Mouse (Mus musculus) bone marrow macrophage, adult 2 months (primary cell): ENCODE results near the gene Gpr132. TPM values are rescaled to one million over a fixed set of nuclear protein-coding genes. Genes with fewer than 3 reads are reported as not detected.

Experiments
- H3K27ac ChIP-seq: 2 replicates; pipeline ENCODE4 v1.5.1; 2012; ENCODE audit warnings: low read depth, low read length; ENCODE audit not compliant: insufficient read depth
- H3K4me1 ChIP-seq: 2 replicates; pipeline ENCODE4 v1.6.1; 2012; ENCODE audit warnings: low read length; ENCODE audit not compliant: control insufficient read depth, insufficient read depth
- H3K4me3 ChIP-seq: 2 replicates; pipeline ENCODE4 v1.5.1; 2012; ENCODE audit warnings: mild to moderate bottlenecking, low read length, moderate library complexity; ENCODE audit not compliant: insufficient read depth
- CTCF ChIP-seq: IDR thresholded peaks from 2 replicates; pipeline ENCODE4 v1.5.1; 2012; ENCODE audit warnings: low read depth, mild to moderate bottlenecking, low read length, moderate library complexity
- POLR2A ChIP-seq: IDR thresholded peaks from 2 replicates; pipeline ENCODE4 v1.6.1; 2012; ENCODE audit warnings: mild to moderate bottlenecking, low read depth, low read length, borderline replicate concordance
- polyA plus RNA-seq: library from polyadenylated mRNA; stranded (reverse); fragments of >200 nt; gene quantifications from 2 replicates; pipeline ENCODE4 v1.2.4, GENCODE M21; 2012; ENCODE audit not compliant: missing spikeins, insufficient read depth, insufficient read length

Gene Gpr132
- polyA plus RNA-seq, 1 experiment: 42.1 TPM

DNA sequence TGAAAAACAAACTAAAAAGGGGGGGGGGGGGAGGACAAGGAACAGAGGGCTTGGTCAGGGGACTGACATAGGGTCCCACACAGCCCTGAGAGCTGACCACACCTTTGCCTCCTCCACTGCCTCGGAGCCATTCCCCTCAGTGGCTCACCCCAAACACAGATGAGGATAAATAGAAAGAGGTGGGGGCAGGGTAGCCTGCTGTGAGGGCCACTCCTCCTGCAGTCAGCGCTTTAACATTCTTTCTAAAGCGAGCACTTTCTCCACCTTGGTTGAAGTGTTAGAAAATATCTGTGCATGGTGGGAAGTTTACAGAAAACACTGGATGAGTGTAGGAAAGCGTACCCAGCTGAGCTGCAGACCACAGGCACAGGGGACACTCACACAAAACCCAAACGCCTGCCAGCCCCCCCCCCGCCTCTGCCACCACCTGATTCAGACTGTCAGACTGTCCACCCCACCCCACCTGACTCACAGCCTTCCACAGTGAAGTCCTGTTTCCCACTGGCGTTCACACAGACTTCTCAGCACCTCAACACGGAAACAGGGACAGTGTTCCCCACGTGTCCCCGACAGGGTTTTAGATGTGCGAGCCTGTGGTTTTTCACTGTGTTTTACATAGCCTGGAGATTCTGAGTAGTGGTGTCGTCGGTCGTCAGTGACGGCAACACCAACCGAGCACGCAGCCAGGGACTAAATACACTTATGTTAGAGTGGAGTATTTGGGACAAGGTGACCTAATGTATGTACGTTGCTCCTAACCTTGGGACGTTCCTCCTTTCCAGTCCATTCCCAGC lies 57.7 kb downstream of the Gpr132 start:
- Histone ChIP-seq H3K4me1 (no peaks in the 10 kb centered on the region), H3K27ac (no peak overlapping the region), H3K4me3 (no peak overlapping the region)
- TF ChIP-seq CTCF: no peak
- TF ChIP-seq POLR2A: no peak

DNA sequence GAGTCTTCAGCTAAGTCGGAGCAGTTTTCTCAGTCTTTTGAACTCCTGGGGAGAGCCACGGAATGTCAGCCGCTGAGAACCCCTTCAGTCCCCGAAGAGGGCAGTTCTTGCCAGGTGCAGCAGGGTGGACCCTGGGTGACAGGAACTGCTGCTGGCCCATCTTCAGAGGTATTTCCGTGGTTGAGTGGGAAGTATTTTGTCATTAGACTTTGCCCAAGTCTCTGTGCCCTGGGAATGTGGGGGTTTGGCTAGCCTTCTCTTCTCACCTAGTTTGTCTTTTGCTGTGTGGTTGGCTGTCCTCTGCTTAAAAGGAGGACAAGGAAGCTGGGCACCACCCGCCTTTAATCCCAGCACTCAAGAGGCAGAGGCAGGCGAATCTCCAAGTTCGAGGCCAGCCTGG lies 58.4 kb downstream of the Gpr132 start:
- peak overlapping the region; percentile 77 for H3K4me3 ChIP-seq
- TF ChIP-seq CTCF (no peak), POLR2A (no peak)
- no peak overlapping the region for H3K27ac ChIP-seq
- H3K4me1 ChIP-seq: no peaks in the 10 kb centered on the region

DNA sequence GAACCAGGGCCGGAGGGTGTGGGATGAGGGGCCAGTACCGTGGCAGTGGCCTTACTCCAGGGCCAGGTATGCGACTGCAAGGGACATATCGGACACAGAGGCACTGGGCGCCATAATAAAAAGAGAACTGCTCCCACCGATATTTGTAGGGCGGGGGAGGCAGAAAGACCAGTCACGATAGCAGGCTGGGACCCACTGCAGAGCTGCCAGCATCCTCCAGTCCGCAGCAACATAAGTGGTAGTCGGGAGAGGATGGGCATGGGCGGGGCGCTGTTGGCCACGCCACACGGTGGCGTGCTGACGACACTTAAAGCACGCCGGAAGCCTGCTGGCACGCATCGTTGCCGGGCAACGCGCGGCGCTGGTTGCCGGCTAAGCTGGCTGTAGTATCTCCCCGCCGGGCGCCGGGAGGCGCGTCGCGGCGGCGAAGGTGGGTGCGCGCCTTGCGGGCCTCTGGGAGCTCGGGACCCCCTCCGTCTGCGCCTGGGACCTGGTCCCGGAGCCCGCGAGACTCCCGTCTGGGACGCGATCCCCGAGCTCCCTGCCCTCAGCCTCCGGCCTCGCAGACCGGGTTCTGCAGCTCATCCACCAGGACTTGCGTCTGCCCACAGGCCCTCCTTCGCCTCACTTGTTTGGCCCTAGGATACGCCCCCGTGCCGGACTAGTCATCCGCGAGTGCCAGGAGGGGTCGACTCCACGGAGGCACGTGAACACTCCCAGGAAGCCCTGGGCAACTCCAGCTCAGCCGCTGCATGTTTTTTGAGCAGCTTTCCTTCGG lies 59.3 kb downstream of the Gpr132 start, which contains the start of gene Clba1:
Gene Clba1, plus strand, starts transcription at position 351 of the 778 bp plus-strand sequence.
- TF ChIP-seq CTCF (no peak), POLR2A (no peak)
- Histone ChIP-seq H3K4me3 (peak within 1 kb of the TSS; percentile 77), H3K27ac (no peak within 1 kb of the TSS), H3K4me1 (no peaks in the 10 kb centered on the region)

DNA sequence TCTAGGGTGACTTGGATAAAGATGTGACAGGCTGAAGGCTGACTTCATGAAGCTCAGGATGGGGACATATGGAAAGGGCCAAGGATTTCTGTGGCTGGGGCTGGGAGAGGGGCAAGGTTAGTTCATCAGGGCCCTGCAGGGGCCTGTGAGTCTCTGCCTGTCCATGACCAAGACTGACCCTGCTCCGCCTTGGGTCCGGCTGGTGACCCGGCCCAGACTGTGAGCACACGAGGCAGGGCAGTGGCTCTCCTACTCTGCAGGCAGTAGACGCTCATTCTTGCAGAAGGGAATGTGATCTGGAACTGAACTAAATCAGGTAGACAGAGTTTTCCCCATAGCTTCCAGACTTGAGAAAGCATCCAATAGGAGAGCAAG lies 59.8 kb downstream of the Gpr132 start:
- H3K4me3 ChIP-seq: no peak overlapping the region
- H3K27ac ChIP-seq: no peak overlapping the region
- H3K4me1 ChIP-seq: no peaks in the 10 kb centered on the region
- TF ChIP-seq POLR2A (no peak), CTCF (no peak)

DNA sequence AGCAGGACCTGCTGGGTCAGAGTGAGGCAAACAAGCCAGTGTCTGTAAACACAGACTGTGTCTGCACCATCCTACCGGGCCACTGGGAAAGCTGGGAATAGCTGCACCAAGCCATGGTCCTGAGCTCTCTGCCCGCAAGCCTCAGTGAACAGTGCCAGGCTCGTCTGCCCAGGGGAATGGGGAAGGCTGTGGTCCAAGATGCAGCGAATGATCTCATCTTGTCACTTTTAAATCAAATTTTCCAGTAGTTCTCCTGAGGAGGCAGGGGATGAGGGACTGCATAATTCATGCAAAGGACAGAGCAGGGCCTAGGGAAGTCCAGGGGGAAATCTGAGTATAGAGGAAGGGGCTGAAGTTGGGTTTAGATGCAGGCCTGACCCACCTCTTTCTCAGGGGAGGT lies 60.2 kb downstream of the Gpr132 start:
- H3K4me1 ChIP-seq: no peaks in the 10 kb centered on the region
- no peak overlapping the region for H3K4me3 ChIP-seq
- TF ChIP-seq CTCF (no peak), POLR2A (no peak)
- no peak overlapping the region for H3K27ac ChIP-seq

DNA sequence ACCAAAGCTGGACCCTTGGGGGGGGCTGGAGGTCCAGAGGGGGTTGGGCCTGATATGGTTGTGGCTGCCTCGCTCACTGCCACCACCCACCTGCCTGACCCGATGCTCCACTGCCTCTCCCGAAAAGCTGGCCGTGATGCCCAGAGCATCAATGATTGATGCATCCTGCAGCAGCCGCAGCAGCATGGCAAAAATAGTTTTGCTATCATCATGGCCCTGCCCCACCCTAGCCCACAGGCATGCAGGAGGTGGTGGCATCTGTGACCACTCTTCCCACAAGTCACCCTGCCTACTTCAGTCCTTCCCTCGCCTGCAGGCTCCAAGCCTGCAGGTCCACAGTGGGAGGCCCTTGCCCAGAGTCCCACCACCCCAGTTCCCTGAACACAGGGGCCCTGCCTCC lies 62.0 kb downstream of the Gpr132 start:
- no peak overlapping the region for H3K27ac ChIP-seq
- TF ChIP-seq CTCF (no peak), POLR2A (no peak)
- peaks cover 2% of the 10 kb centered on the region; the same call in 1 of the 2 replicates for H3K4me1 ChIP-seq
- H3K4me3 ChIP-seq: no peak overlapping the region

DNA sequence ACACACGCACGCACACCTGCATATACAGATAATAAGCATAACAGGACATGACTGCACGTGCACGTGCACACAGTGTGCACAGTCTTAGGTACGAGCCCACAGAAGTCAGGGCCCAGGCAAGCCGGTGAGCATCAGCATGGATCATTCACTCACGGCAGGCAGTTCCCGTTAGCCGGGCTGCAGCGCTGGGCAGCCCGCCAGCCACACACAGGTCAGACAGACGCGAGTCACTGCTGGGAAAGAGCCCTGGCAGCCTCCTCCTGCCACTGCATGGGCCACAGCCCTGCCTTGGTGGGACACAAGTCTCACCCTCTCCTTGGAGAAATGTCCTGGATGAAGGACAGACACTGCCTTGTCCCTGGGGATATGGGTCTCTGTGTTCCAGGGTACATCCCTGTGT lies 64.0 kb downstream of the Gpr132 start:
- Histone ChIP-seq H3K4me1 (peaks cover 10% of the 10 kb centered on the region), H3K27ac (no peak overlapping the region), H3K4me3 (no peak overlapping the region)
- TF ChIP-seq POLR2A: no peak
- no peak for TF ChIP-seq CTCF

DNA sequence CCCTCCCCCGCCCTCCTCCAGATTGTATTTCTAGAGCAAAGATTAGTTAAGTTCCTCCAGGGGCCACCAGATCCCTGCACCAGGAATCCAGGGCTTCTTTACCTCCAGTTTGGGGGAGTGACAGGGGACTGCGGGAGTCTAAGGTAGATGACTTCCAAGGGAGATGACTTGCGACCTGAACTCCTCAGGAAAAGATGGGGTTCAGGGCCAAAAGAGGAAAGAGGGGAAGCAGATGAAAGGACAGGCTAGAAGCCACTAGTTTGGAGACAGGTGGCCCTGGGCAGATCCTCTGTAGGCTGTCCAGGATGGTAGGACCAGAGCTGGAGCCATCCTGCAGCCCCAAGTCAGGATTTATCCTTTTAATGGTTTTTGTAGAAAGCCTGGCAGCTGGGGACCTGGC lies 65.1 kb downstream of the Gpr132 start:
- TF ChIP-seq POLR2A: no peak
- TF ChIP-seq CTCF: no peak
- Histone ChIP-seq H3K4me1 (peaks cover 14% of the 10 kb centered on the region), H3K4me3 (no peak overlapping the region), H3K27ac (no peak overlapping the region)

DNA sequence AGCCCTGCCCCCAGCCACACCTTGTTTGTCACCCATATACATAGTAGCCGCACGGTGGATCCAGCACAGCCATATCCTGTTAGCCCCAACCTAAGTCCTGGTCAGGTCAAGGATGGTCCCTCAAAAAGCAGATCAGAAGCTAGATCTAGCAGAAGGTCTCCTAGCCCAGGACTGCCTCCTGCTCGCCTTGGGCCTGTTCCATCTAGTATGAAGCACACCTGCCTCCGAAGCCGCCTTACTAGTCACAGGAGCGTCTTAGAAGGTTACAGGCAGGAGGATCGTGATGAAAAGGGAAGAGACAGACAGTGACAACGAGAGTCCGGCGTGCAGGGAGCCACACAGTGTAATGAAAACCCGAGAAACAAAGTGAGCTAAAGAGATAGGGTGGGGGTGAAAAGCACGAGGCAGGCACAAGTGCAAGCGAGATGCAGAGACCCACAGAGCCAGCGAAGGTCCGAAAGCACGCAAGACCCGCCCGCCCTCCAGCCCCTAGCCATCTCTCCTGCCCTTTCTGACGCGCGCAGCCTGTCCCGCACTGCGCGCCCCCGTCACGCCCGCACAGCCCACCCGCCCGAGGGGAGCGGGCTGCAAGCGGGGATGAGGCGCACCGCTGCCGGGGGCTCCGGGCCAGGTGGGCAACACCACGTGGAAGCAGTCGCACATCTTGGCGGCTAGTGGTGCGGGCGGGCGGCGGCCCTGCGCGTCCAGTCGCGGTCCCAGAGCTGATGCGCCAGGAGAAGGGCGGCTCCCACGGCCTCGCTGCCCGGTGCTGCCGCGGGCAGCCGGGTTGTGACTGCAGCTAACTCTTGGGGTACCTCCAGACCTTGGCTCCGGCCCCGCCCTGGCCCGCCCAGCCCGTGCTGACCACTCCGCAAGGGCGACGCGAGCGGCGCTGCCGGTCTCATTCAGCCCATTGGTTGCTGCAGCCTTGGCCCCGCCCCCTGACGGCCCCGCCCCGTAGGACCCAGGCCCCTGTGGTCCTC lies 65.9 kb downstream of the Gpr132 start, which contains the start of gene Ahnak2:
Gene Ahnak2, minus strand, starts transcription at position 794 of the 983 bp plus-strand sequence.
- H3K4me1 ChIP-seq: peaks cover 22% of the 10 kb centered on the region
- H3K4me3 ChIP-seq: peak within 1 kb of the TSS; percentile 63
- H3K27ac ChIP-seq: no peak within 1 kb of the TSS
- no peak for TF ChIP-seq POLR2A
- no peak for TF ChIP-seq CTCF

Other genes starting within 250 kb of the Gpr132 start
- gene Adssl1, start 248.2 kb downstream of the Gpr132 start, polyA plus RNA-seq: 33.2 and 38.5 TPM in 2 replicates
- gene Siva1, start 223.5 kb downstream of the Gpr132 start, polyA plus RNA-seq: 34.9 and 52.4 TPM in 2 replicates
- 169 and 176 TPM in 2 replicates for gene Akt1, start 193.3 kb downstream of the Gpr132 start, polyA plus RNA-seq
- 9.2 and 10.1 TPM in 2 replicates for gene Zbtb42, start 189.4 kb downstream of the Gpr132 start, polyA plus RNA-seq
- 8.5 and 17.7 TPM in 2 replicates for gene Cep170b, start 147.8 kb downstream of the Gpr132 start, polyA plus RNA-seq
- 1,067 and 1,170 TPM in 2 replicates for gene Pld4, start 107.6 kb downstream of the Gpr132 start, polyA plus RNA-seq
- 27.3 TPM in 2 replicates for gene Ahnak2, start 65.6 kb downstream of the Gpr132 start, polyA plus RNA-seq
- 2.0 and 2.1 TPM in 2 replicates for gene Clba1, start 59.3 kb downstream of the Gpr132 start, polyA plus RNA-seq
- 26.2 and 28.0 TPM in 2 replicates for gene Cdca4, start 38.8 kb downstream of the Gpr132 start, polyA plus RNA-seq
- gene Jag2, start 61.5 kb upstream of the Gpr132 start, polyA plus RNA-seq: 2.8 and 3.2 TPM in 2 replicates
- gene Nudt14, start 73.9 kb upstream of the Gpr132 start, polyA plus RNA-seq: 31.4 and 32.1 TPM in 2 replicates
- 9.0 and 9.9 TPM in 2 replicates for gene Btbd6, start 108.3 kb upstream of the Gpr132 start, polyA plus RNA-seq
- 42.1 and 49.9 TPM in 2 replicates for gene Brf1, start 132.5 kb upstream of the Gpr132 start, polyA plus RNA-seq
- gene Pacs2, start 146.3 kb upstream of the Gpr132 start, polyA plus RNA-seq: 53.4 and 62.2 TPM in 2 replicates
- not detected in 2 replicates for gene Tex22, start 206.3 kb upstream of the Gpr132 start, polyA plus RNA-seq
- 38.9 and 43.0 TPM in 2 replicates for gene Mta1, start 230.1 kb upstream of the Gpr132 start, polyA plus RNA-seq